Mouse (Mus musculus): ENCODE results near the gene Ndufa13. TPM values are rescaled to one million over a fixed set of nuclear protein-coding genes. Genes with fewer than 3 reads are reported as not detected.

The Ndufa13 gene
- total RNA-seq, 2 experiments from 2014 or later: 332 to 340 TPM

GRCm38 (mm10) chr8:69848951-69849350 lies 53.4 kb downstream of the Ndufa13 start:
- DNase-seq: no peak
- intact Hi-C loops (cut with DNase I): no loop called here

- DNase-seq: no peak
- intact Hi-C loops (cut with DNase I): no loop called here
Observed at GRCm38 (mm10) chr8:69847167-69848065, 54.9 kb downstream of the Ndufa13 start.

Other genes with a start within 250 kb of the Ndufa13 start
- gene Zfp964, start 248.1 kb downstream of the Ndufa13 start, total RNA-seq (2021): under 1 TPM; 0.30 to 0.33 TPM
- gene Zfp869, start 191.8 kb downstream of the Ndufa13 start, total RNA-seq (2021): 10 to 100 TPM in 1 of 2 experiments, 1 to 10 TPM in 1; 8.7 to 11.4 TPM
- gene Zfp963, start 152.6 kb downstream of the Ndufa13 start, total RNA-seq (2021): 1 to 10 TPM; 2.9 to 3.0 TPM
- gene Gm20422, start 127.7 kb downstream of the Ndufa13 start, total RNA-seq (2021): 1 to 10 TPM; 1.3 to 2.4 TPM
- gene Atp13a1, start 111.4 kb downstream of the Ndufa13 start, total RNA-seq (2021): 10 to 100 TPM; 10.1 to 10.6 TPM
- gene Zfp866, start 111.4 kb downstream of the Ndufa13 start, total RNA-seq (2021): 10 to 100 TPM; 10.1 to 14.7 TPM
- 1 to 10 TPM; 3.0 to 3.5 TPM for gene Gmip, start 93.9 kb downstream of the Ndufa13 start, total RNA-seq (2021)
- not detected for gene Lpar2, start 80.1 kb downstream of the Ndufa13 start, total RNA-seq (2021)
- gene Pbx4, start 70.1 kb downstream of the Ndufa13 start, total RNA-seq (2021): not detected
- 10 to 100 TPM in 1 of 2 experiments, 1 to 10 TPM in 1; 9.3 to 11.0 TPM for gene Cilp2, start 14.9 kb downstream of the Ndufa13 start, total RNA-seq (2021)
- not detected for gene Tssk6, start 374 bp downstream of the Ndufa13 start, total RNA-seq (2021)
- gene Yjefn3, start 154 bp upstream of the Ndufa13 start, total RNA-seq (2021): 1 to 10 TPM; 5.7 to 9.0 TPM
- gene Gatad2a, start 93.8 kb upstream of the Ndufa13 start, total RNA-seq (2021): 10 to 100 TPM; 25.6 to 29.1 TPM
- 10 to 100 TPM; 24.2 to 25.8 TPM for gene Mau2, start 140.2 kb upstream of the Ndufa13 start, total RNA-seq (2021)
- gene Sugp1, start 140.3 kb upstream of the Ndufa13 start, total RNA-seq (2021): 10 to 100 TPM; 14.6 to 17.7 TPM
- gene Tm6sf2, start 170.4 kb upstream of the Ndufa13 start, total RNA-seq (2021): under 1 TPM in 1 of 2 experiments, not detected in 1; 0.48 TPM
- gene Hapln4, start 180.9 kb upstream of the Ndufa13 start, total RNA-seq (2021): under 1 TPM in 1 of 2 experiments, not detected in 1; 0.15 TPM
- gene Ncan, start 218.3 kb upstream of the Ndufa13 start, total RNA-seq (2021): not detected
- 1 to 10 TPM; 4.3 to 4.6 TPM for gene Nr2c2ap, start 228.8 kb upstream of the Ndufa13 start, total RNA-seq (2021)
- 1 to 10 TPM; 6.2 to 9.3 TPM for gene Rfxank, start 236.6 kb upstream of the Ndufa13 start, total RNA-seq (2021)
- gene Borcs8, start 236.9 kb upstream of the Ndufa13 start, total RNA-seq (2021): 10 to 100 TPM; 14.2 to 16.3 TPM
- under 1 TPM; 0.28 to 0.32 TPM for gene Mef2b, start 237.2 kb upstream of the Ndufa13 start, total RNA-seq (2021)